Mouse (Mus musculus) embryonic fibroblast, embryonic 13.5 days (primary cell): ENCODE data around the gene Slc25a26.

Source experiments
- CTCF ChIP-seq: IDR thresholded peaks from 2 replicates; pipeline ENCODE4 v1.5.1; 2011; ENCODE audit warnings: mild to moderate bottlenecking, control low read depth, low read length, moderate library complexity, borderline replicate concordance; ENCODE audit not compliant: insufficient read depth
- POLR2A ChIP-seq: IDR thresholded peaks from 2 replicates; pipeline ENCODE4 v1.6.1; 2011; ENCODE audit warnings: low read depth, mild to moderate bottlenecking, control low read depth, low read length, moderate library complexity

GRCm38 (mm10) chr6:94618671-94619070, 118.5 kb downstream of the Slc25a26 start:
- TF ChIP-seq CTCF (no peak), POLR2A (no peak)
